Mouse (Mus musculus) adrenal gland, postnatal 4 days (tissue): Measurements from ENCODE around the gene Prima1. TPM values are rescaled to one million over a fixed set of nuclear protein-coding genes. Genes with fewer than 3 reads are reported as not detected.

ENCODE experiments used
- DNase-seq, 2 experiments: peaks; one replicate each; pipeline ENCODE4 v3.0.0; 2021 to 2022; ENCODE audit warnings: low spot score in 2 of 2, mixed read lengths in 2 of 2
- total RNA-seq, 2 experiments: library from RNA; stranded (reverse); gene quantifications; 2 replicates each; pipeline ENCODE4 v1.2.3; 2021

Gene Prima1
- total RNA-seq, 2 experiments from 2014 or later: 4.8 to 6.9 TPM

- no peak for DNase-seq
These were observed 84.6 kb downstream of the Prima1 start for GRCm38 (mm10) chr12:103157129-103157910.

- DNase-seq: no peak
These were observed 86.5 kb downstream of the Prima1 start for GRCm38 (mm10) chr12:103155406-103155805.

- DNase-seq: no peak
These were observed 87.0 kb downstream of the Prima1 start for GRCm38 (mm10) chr12:103154927-103155326.

- DNase-seq: no peak
These were observed 91.7 kb downstream of the Prima1 start for GRCm38 (mm10) chr12:103150247-103150646.

Other genes with a start within 250 kb of the Prima1 start
- not detected for gene Fam181a, start 68.8 kb upstream of the Prima1 start, total RNA-seq
- 1 to 10 TPM; 2.5 to 5.2 TPM for gene Asb2, start 113.9 kb upstream of the Prima1 start, total RNA-seq
- gene Otub2, start 146.5 kb upstream of the Prima1 start, total RNA-seq: 1 to 10 TPM; 3.2 to 3.5 TPM
- 1 to 10 TPM; 2.6 to 3.0 TPM for gene 9330161L09Rik, start 165.7 kb upstream of the Prima1 start, total RNA-seq
- gene Ddx24, start 183.7 kb upstream of the Prima1 start, total RNA-seq: 100 to 1,000 TPM; 109 to 116 TPM
- 100 to 1,000 TPM; 377 to 414 TPM for gene Ifi27, start 192.1 kb upstream of the Prima1 start, total RNA-seq
- gene Ifi27l2a, start 201.5 kb upstream of the Prima1 start, total RNA-seq: 10 to 100 TPM; 10.1 to 11.7 TPM
- not detected for gene Ifi27l2b, start 215.1 kb upstream of the Prima1 start, total RNA-seq